Mouse (Mus musculus): ENCODE results near the gene Hist1h2ak. TPM values are rescaled to one million over a fixed set of nuclear protein-coding genes. Genes with fewer than 3 reads are reported as not detected.
"Not testable (repeated sequence)": the region's sequence is repeated elsewhere in the genome, so short reads cannot be mapped to it uniquely, and the experiment has no call there.

Gene Hist1h2ak
- polyA plus RNA-seq, 1 experiment, result not detected

DNA sequence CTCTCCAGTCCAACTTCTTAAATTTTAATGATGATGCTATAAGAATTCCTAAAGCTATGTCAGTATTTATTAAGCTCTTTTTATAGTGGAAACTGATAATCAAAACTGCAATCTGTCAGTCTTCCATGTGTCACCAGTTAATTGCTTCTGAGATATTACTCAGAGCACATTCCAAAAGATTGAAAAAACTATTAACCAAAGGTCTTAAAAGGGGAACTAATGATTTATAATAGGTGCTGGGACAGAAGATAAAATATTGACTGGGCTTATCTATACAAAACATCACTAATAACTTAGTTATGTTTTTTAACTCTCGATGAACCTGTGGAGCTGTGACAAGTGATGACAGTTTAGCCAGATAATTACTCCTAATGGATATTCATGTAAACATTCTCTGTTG lies 8.6 kb downstream of the Hist1h2ak start:
- Histone ChIP-seq H3K27ac (replicated peaks; ENCODE audit: low read depth, low read length) (no peak overlapping the region), H3K4me3 (ENCODE audit: insufficient read depth, low read depth, low read length) (no peak overlapping the region), H3K4me1 (ENCODE audit: control insufficient read depth, insufficient read depth, insufficient read length, low read length) (peaks cover 2% of the 10 kb centered on the region; the same call in 1 of the 2 replicates)

DNA sequence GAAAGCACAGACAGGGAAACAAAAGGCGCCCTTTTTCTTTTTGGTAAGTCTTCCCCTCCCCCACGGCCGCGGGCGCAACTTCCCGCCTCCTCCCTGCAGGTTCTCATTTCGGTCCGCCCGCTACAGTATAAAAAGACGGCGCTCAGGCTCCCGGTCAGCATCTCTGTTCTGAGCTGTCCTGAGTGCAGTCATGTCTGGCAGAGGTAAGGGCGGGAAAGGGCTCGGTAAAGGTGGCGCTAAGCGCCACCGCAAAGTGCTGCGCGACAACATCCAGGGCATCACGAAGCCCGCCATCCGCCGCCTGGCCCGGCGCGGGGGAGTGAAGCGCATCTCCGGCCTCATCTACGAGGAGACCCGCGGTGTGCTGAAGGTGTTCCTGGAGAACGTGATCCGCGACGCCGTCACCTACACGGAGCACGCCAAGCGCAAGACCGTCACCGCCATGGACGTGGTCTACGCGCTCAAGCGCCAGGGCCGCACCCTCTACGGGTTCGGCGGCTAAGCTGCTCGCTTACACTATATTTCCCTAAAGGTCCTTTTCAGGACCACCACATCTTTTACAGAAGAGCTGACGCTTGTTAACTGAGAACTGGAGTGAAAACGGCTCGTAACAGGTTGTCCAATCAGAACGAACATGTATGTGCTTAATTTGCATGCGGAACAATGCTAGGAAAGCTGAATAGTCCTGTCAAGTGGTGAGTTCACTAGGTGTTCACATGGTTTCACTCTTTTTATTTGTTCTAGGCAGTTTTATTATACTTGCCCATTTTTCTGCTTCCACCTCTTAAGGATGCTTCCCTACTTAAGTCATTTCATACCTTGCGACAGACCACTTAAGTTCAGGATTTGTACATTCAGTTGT lies 18.5 kb downstream of the Hist1h2ak start, which contains the start of gene Hist1h4j:
Gene Hist1h4j, plus strand, starts transcription at position 159 of the 862 bp plus-strand sequence.
- H3K27ac ChIP-seq (replicated peaks; ENCODE audit: low read depth, low read length); H3K4me1 ChIP-seq (ENCODE audit: control insufficient read depth, insufficient read depth, insufficient read length, low read length): not testable (repeated sequence)
- H3K4me3 ChIP-seq (ENCODE audit: insufficient read depth, low read depth, low read length), result peak within 1 kb of the TSS; percentile 60

DNA sequence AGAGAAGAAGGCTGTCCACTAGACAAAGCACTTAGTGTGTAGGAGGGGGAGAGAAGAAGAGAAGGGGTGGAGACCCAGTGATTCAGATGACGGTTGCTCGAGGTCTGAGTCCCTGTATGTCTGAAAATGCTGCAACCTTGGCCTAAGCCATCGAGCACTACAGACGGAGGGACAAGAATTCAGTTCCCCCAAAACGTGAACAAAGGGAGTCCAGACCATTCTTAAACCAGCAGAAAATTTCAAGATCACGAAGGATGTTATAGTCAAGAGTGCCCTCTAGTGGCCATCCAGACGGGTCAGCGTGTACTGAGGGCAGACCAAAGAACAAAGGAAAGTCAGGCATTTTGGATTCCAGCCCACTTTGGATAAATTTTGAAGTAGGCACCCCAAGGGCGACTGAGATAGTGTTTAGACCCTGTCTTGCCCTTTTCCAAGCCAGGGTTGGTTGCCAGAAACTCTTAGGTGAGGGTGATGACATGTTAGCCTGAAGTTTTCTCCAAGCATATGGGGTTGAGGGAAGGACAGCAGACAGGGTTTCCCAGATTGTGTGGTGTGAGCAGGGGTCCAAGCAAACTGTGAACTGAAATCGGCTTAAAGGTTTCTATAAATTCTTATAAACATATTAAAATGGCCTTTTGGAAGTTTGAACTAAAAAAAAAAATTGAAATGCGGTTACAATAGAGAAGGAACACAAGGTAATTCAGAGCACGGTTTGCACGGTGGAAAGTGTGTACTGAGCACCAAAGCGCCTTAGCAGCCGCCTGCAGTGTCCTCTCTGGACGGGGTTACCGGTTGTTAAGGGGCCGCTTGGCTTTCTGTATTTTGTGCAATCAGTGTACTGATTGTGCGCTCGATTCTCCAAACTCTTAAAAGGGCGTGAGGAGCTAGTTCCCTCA lies 19.4 kb downstream of the Hist1h2ak start:
- no peak overlapping the region for H3K27ac ChIP-seq (replicated peaks; ENCODE audit: low read depth, low read length)
- H3K4me1 ChIP-seq (ENCODE audit: control insufficient read depth, insufficient read depth, insufficient read length, low read length), result no peaks in the 10 kb centered on the region

DNA sequence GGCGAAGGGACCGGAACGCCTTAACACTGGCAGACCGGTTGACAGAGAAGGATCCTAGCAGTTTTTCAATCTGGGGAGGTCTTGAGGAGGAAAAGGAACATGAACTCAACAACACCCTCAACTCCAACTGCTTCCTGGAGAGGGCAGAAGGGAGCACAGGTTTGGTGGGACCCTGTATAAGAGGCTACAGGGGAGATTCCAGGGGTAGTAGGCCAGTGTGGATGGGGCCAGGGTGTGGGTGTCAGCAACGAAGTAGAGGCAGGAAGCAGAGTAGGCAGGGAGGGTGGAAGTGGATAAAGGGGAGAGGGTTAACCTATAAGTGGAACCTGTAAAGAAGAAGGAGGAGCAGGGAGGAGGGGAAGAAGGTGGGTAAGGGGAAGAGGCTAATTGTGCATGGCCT lies 20.2 kb downstream of the Hist1h2ak start:
- Histone ChIP-seq H3K4me3 (ENCODE audit: insufficient read depth, low read depth, low read length) (no peak overlapping the region), H3K27ac (replicated peaks; ENCODE audit: low read depth, low read length) (no peak overlapping the region)

More for the DNA sequence above, 19.4 kb downstream of the Hist1h2ak start:
- peak overlapping the region; percentile 60 for H3K4me3 ChIP-seq (ENCODE audit: insufficient read depth, low read depth, low read length)

DNA sequence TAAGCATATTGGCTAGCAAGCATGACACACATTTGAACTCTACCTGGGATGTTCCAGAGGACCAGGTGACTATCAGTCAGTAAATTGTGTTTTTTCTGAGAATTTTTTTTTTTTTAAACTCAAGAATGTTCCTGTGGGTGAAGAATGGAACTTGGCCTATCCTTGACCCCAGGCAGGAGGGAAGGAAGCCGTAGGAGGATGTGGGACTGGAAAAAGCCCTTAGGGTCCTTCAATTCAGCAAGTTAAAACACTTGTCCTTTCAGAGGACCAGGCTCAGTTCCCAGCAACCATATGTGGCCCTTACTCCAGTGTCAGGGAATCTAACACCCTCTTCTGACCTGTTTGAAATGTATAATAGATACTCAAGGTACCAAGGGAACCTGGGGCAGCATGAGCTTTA lies 24.1 kb downstream of the Hist1h2ak start:
- H3K4me3 ChIP-seq (ENCODE audit: insufficient read depth, low read depth, low read length), result no peak overlapping the region

More for the DNA sequence above, 20.2 kb downstream of the Hist1h2ak start:
- H3K4me1 ChIP-seq (ENCODE audit: control insufficient read depth, insufficient read depth, insufficient read length, low read length), result no peaks in the 10 kb centered on the region

DNA sequence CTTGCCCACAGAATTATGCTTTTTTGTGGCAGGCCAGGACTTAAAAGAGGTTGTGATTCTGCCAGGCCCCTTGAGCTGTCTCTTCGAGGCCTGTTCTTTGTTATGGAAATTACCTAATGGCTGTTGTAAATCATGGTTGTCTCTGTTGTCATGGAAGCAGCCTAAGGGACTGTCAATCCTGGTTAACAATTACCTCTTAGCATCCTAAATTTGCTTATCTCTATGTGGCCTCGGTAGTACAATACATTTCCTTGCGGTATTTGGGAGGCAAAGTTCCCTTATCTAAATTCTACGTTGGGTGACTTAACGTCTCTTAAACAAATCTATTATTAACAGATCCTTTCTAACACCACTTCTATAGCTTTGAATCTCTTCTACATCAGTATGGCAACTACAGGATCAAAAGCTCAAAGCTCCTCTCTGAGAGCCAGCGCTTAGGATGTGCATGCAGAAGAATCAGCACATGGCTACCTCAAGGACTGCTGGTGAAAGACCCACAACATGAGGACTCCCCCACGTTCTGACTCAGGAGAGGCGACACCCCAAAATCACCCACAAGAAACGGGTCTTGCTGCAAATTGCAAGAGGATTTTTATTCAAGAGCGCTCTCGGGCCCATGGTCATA lies 25.6 kb downstream of the Hist1h2ak start:
- no peaks in the 10 kb centered on the region for H3K4me1 ChIP-seq (ENCODE audit: control insufficient read depth, insufficient read depth, insufficient read length, low read length)
- H3K27ac ChIP-seq (replicated peaks; ENCODE audit: low read depth, low read length), result no peak overlapping the region

More for the DNA sequence above, 24.1 kb downstream of the Hist1h2ak start:
- Histone ChIP-seq H3K4me1 (ENCODE audit: control insufficient read depth, insufficient read depth, insufficient read length, low read length) (no peaks in the 10 kb centered on the region), H3K27ac (replicated peaks; ENCODE audit: low read depth, low read length) (no peak overlapping the region)

DNA sequence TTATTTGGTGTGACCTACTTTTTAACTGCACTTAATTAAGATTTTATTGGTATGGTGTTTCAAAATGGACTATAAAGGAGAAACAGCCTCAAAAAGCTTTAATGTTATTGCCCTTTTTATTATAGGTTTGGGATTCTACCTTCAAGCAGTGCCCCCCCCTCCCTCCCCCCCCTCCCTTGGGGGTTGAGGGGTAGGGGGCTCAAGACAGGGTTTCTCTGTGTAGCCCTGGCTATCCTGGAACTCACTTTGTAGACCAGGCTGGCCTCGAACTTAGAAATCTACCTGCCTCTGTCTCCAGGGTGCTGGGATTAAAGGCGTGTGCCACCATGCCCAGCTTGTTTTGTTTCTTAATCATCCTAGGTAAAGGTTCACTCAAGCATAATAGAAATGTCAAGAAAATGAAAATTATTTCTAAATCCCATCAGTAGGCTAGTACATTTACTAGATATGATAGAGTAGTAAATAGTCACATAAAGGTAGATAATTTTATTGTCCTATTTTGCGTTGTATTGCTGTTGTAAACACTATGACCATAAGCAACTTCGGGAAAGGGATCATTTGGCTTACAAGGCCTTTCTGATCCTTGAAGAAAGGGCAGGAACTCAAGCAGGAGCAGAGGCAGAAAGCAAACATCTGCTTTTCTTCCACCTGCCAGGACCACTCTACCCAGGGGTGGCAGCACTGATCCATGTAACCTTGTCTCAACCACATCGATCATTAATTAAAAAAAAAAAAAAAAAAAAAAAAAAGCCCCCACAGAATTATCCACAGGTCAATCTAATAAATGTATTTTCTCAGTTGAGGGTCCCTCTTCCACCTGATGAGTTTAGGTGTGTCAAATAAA lies 30.4 kb downstream of the Hist1h2ak start:
- Histone ChIP-seq H3K4me3 (ENCODE audit: insufficient read depth, low read depth, low read length) (no peak overlapping the region), H3K27ac (replicated peaks; ENCODE audit: low read depth, low read length) (no peak overlapping the region), H3K4me1 (ENCODE audit: control insufficient read depth, insufficient read depth, insufficient read length, low read length) (no peaks in the 10 kb centered on the region)

More for the DNA sequence above, 25.6 kb downstream of the Hist1h2ak start:
- H3K4me3 ChIP-seq (ENCODE audit: insufficient read depth, low read depth, low read length), result no peak overlapping the region

DNA sequence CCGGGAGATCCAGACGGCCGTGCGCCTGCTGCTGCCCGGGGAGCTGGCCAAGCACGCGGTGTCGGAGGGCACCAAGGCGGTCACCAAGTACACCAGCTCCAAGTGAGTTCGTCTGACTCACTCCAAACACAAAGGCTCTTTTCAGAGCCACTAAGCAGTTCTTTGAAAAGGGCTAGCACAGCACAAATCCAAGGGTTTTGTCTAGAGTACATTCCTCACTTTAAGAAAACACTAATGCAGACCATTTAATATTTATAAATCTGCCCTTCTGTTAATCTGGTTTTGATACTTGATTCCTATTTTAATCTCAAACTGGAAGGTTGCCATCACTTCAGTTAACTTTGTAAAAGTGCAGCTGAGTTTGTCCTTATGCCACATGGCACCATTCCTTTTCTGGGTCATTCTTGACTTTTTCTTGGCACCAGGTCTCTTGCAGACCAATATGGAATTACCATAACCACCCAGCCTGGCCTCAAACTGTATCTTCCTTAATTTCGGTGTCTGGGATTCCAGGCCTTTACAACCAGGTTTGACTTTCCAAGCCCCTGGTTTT lies 31.2 kb downstream of the Hist1h2ak start:
- H3K27ac ChIP-seq (replicated peaks; ENCODE audit: low read depth, low read length), result no peak overlapping the region
- no peaks in the 10 kb centered on the region for H3K4me1 ChIP-seq (ENCODE audit: control insufficient read depth, insufficient read depth, insufficient read length, low read length)
- H3K4me3 ChIP-seq (ENCODE audit: insufficient read depth, low read depth, low read length), result peak overlapping the region; percentile 55

DNA sequence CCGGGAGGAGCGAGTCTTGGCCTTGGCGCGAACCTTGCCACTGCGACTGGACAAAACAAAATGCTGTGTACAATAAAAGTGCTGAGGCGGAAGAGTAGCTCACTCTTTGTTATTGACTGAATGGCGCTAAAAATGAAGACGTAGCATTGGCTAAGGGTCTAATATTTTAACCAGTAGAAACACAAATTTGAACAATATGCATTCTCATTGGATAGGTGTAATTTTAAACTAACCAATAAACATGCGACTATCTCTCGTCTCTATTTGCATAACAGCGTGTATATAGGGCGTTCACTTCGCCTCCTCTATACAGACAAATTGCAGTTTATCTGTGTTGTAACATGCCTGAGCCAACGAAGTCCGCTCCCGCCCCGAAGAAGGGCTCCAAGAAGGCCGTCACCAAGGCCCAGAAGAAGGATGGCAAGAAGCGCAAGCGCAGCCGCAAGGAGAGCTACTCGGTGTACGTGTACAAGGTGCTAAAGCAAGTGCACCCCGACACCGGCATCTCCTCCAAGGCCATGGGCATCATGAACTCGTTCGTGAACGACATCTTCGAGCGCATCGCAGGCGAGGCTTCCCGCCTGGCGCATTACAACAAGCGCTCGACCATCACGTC lies 31.8 kb downstream of the Hist1h2ak start, which contains the start of gene Hist1h2bm:
Gene Hist1h2bm, plus strand, starts transcription at position 288 of the 616 bp plus-strand sequence.
- H3K4me3 ChIP-seq (ENCODE audit: insufficient read depth, low read depth, low read length), result peak within 1 kb of the TSS; percentile 55
- not testable (repeated sequence) for H3K27ac ChIP-seq (replicated peaks; ENCODE audit: low read depth, low read length); H3K4me1 ChIP-seq (ENCODE audit: control insufficient read depth, insufficient read depth, insufficient read length, low read length)

DNA sequence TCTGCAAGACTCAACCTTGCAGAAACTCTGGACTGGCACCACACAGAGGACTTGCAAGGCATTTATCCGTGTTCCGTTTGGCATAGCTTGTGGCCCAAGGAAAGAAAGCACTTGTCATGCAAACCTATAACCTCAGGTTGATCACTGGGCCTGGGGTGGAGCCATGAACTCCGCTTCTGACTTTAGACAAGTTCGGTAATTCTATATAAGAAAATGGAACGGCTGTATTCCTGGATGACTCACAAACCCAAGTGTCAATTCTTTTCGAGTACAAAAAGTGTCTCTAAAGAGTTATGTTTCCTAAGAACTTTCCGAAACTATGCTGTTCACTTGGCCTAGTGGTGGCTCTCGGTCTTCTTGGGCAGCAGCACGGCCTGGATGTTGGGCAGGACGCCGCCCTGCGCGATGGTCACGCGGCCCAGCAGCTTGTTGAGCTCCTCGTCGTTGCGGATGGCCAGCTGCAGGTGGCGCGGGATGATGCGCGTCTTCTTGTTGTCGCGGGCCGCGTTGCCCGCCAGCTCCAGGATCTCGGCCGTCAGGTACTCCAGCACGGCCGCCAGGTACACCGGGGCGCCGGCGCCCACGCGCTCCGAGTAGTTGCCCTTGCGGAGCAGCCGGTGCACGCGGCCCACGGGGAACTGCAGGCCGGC lies 32.4 kb downstream of the Hist1h2ak start:
- H3K4me1 ChIP-seq (ENCODE audit: control insufficient read depth, insufficient read depth, insufficient read length, low read length); H3K27ac ChIP-seq (replicated peaks; ENCODE audit: low read depth, low read length): not testable (repeated sequence)
- H3K4me3 ChIP-seq (ENCODE audit: insufficient read depth, low read depth, low read length), result peak overlapping the region; percentile 53

DNA sequence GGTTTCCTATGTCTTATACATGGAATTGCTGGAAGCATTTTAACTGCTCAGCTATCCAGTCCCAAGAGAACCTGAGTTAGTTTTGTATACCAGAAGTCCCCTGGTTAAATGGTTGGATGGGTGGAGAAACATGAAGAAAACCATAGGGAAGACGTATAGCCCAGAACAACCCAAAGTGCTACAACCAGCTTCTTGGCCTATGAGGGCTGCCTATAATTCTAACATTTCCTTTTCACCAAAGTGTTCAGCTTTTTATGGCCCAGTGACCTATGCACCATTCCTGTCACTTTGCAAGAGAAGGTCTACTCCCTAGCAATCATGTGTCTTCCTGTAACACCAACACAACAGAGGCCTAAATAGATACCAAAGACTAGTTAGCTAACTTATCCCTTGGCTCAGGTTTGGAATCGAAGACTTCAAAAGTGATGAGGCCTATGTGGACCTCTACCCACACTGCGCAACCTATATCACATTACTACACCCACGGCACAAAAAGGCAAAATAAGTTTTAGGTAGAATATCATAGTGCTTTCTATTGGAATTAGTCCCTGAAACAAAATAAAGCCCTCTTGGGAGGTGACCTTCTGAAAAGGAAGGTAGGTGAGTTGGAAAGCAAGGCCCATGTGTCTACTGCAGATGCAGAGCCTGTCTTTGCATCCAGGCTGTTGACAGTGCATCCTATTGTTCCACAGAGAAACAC lies 35.1 kb downstream of the Hist1h2ak start:
- no peak overlapping the region for H3K4me3 ChIP-seq (ENCODE audit: insufficient read depth, low read depth, low read length)

DNA sequence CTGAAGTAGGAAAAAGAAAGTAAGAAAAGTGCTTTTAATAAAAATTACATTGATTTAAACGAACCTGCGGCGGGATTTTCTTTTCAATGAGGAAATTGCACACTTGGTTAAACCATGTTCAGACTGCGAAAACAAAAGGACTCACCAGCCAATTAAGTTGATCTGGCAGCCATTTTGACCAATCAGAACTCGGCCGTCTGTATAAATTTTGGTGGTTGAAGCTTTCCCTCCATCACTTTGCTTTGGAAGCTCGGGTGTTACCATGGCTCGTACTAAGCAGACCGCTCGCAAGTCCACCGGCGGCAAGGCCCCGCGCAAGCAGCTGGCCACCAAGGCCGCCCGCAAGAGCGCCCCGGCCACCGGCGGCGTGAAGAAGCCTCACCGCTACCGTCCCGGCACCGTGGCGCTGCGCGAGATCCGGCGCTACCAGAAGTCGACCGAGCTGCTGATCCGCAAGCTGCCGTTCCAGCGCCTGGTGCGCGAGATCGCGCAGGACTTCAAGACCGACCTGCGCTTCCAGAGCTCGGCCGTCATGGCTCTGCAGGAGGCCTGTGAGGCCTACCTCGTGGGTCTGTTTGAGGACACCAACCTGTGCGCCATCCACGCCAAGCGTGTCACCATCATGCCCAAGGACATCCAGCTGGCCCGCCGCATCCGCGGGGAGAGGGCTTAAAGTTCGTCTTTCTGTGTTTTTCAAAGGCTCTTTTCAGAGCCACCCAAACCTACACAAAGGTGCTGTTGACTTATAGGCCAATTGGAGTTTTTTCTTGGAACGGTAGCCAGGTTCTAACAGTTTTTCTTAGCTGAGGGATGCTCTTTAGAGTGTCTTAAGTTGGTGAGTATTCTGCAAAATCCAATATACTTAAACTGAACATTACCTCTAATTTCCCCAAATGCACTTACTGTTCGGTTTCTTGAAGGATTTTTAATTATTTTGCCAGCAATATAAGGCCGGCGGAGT lies 36.0 kb downstream of the Hist1h2ak start, which contains the start of gene Hist1h3h:
Gene Hist1h3h, plus strand, starts transcription at position 263 of the 961 bp plus-strand sequence.
- H3K4me1 ChIP-seq (ENCODE audit: control insufficient read depth, insufficient read depth, insufficient read length, low read length), result not testable (repeated sequence)
- H3K27ac ChIP-seq (replicated peaks; ENCODE audit: low read depth, low read length), result peak within 1 kb of the TSS; percentile 11; the same call in 1 of the 2 replicates
- peak within 1 kb of the TSS; percentile 58 for H3K4me3 ChIP-seq (ENCODE audit: insufficient read depth, low read depth, low read length)

More for the DNA sequence above, 35.1 kb downstream of the Hist1h2ak start:
- Histone ChIP-seq H3K4me1 (ENCODE audit: control insufficient read depth, insufficient read depth, insufficient read length, low read length) (peaks cover 7% of the 10 kb centered on the region; the same call in 1 of the 2 replicates), H3K27ac (replicated peaks; ENCODE audit: low read depth, low read length) (no peak overlapping the region)
